Mouse (Mus musculus) frontal cortex, postnatal 14 days (tissue): Measurements from ENCODE around the gene Tspyl3.
A peak's percentile ranks its signal among the peaks of the same experiment; 100 is the strongest.

Source experiments
- DNase-seq, 2 experiments: peaks; one replicate each; pipeline ENCODE4 v3.0.0; 2022; ENCODE audit warnings: low spot score in 2 of 2

Tspyl3 gene

GRCm38 (mm10) chr2:153228523-153228922 lies 3.3 kb upstream of the Tspyl3 start:
- no peak for DNase-seq

- no peak for DNase-seq
Observed at GRCm38 (mm10) chr2:153227959-153228358, 2.7 kb upstream of the Tspyl3 start.

- DNase-seq = no peak
Observed at GRCm38 (mm10) chr2:153225595-153225953, 333 bp upstream of the Tspyl3 start.

GRCm38 (mm10) chr2:153222566-153222965 lies 2.7 kb downstream of the Tspyl3 start:
- no peak for DNase-seq

- no peak for DNase-seq
Observed at GRCm38 (mm10) chr2:153222130-153222529, 3.1 kb downstream of the Tspyl3 start.

GRCm38 (mm10) chr2:153221620-153222019 lies 3.6 kb downstream of the Tspyl3 start:
- DNase-seq = no peak

- no peak for DNase-seq
Observed at GRCm38 (mm10) chr2:153218516-153218915, 6.7 kb downstream of the Tspyl3 start.

GRCm38 (mm10) chr2:153217826-153218340 lies 7.4 kb downstream of the Tspyl3 start:
- no peak for DNase-seq

- no peak for DNase-seq
Observed at GRCm38 (mm10) chr2:153215421-153215820, 9.8 kb downstream of the Tspyl3 start.

GRCm38 (mm10) chr2:153214771-153215259 lies 10.4 kb downstream of the Tspyl3 start:
- DNase-seq = no peak

- DNase-seq = no peak
Observed at GRCm38 (mm10) chr2:153213351-153213750, 11.9 kb downstream of the Tspyl3 start.

- DNase-seq = no peak
Observed at GRCm38 (mm10) chr2:153211451-153211850, 13.8 kb downstream of the Tspyl3 start.

- no peak for DNase-seq
Observed at GRCm38 (mm10) chr2:153209286-153209685, 16.0 kb downstream of the Tspyl3 start.

GRCm38 (mm10) chr2:153208149-153208548 lies 17.1 kb downstream of the Tspyl3 start:
- no peak for DNase-seq

- DNase-seq = no peak
Observed at GRCm38 (mm10) chr2:153202766-153203165, 22.5 kb downstream of the Tspyl3 start.

- no peak for DNase-seq
Observed at GRCm38 (mm10) chr2:153199114-153199513, 26.1 kb downstream of the Tspyl3 start.

- DNase-seq = no peak
Observed at GRCm38 (mm10) chr2:153198485-153198884, 26.8 kb downstream of the Tspyl3 start.

GRCm38 (mm10) chr2:153194255-153194654 lies 31.0 kb downstream of the Tspyl3 start:
- no peak for DNase-seq

GRCm38 (mm10) chr2:153191242-153191641 lies 34.0 kb downstream of the Tspyl3 start:
- DNase-seq = no peak

- no peak for DNase-seq
Observed at GRCm38 (mm10) chr2:153187848-153188247, 37.4 kb downstream of the Tspyl3 start.

GRCm38 (mm10) chr2:153186176-153186591 lies 39.1 kb downstream of the Tspyl3 start:
- DNase-seq = peak in 1 of 2 experiments; percentile 19

GRCm38 (mm10) chr2:153179961-153180360 lies 45.3 kb downstream of the Tspyl3 start:
- no peak for DNase-seq

GRCm38 (mm10) chr2:153179126-153179860 lies 45.9 kb downstream of the Tspyl3 start:
- DNase-seq = no peak
